Mouse (Mus musculus) small intestine, adult 2 months (tissue): ENCODE data around the gene Unc13b. TPM values are rescaled to one million over a fixed set of nuclear protein-coding genes. Genes with fewer than 3 reads are reported as not detected.

Experiments used
- H3K27ac ChIP-seq: fragments of 200-500 bp; 2 replicates; pipeline ENCODE4 v1.5.1; 2012; ENCODE audit warnings: low read depth, low read length, control low read depth, inconsistent platforms; ENCODE audit not compliant: insufficient read depth
- H3K27me3 ChIP-seq: fragments of 200-500 bp; 2 replicates; pipeline ENCODE4 v1.6.1; 2012; ENCODE audit warnings: mild to moderate bottlenecking, moderate library complexity, low read length, inconsistent platforms; ENCODE audit not compliant: control insufficient read depth, insufficient read depth
- H3K36me3 ChIP-seq: fragments of 200-500 bp; 2 replicates; pipeline ENCODE4 v1.6.1; 2012; ENCODE audit warnings: mild to moderate bottlenecking, low read length, control low read depth, inconsistent platforms; ENCODE audit not compliant: control insufficient read depth, insufficient read depth
- H3K4me1 ChIP-seq: fragments of 200-500 bp; 2 replicates; pipeline ENCODE4 v1.6.1; 2012; ENCODE audit warnings: low read length, inconsistent platforms, mixed read lengths; ENCODE audit not compliant: control insufficient read depth, insufficient read depth, insufficient read length
- H3K4me3 ChIP-seq: fragments of 200-500 bp; 2 replicates; pipeline ENCODE4 v1.5.1; 2012; ENCODE audit warnings: low read depth, mild to moderate bottlenecking, control low read depth, inconsistent platforms, low read length, moderate library complexity
- CTCF ChIP-seq: fragments of 200-500 bp; IDR thresholded peaks from 2 replicates; pipeline ENCODE4 v1.5.1; 2012; ENCODE audit warnings: low read depth, mild to moderate bottlenecking, control low read depth, inconsistent platforms, low read length, moderate library complexity, mixed read lengths; ENCODE audit not compliant: insufficient replicate concordance, insufficient read length; ENCODE audit errors: extremely low read depth
- POLR2A ChIP-seq: fragments of 200-500 bp; IDR thresholded peaks from 2 replicates; pipeline ENCODE4 v1.6.1; 2012; ENCODE audit warnings: low read depth, mild to moderate bottlenecking, control low read depth, inconsistent platforms, low read length, moderate library complexity
- WGBS: fragments of 180-500 bp; shearing (Covaris S2); methylation state at CpG from one replicate; pipeline ENCODE4 v1.1.7; 2018; 5-methylcytosine and 5-hydroxymethylcytosine counted together
- polyA plus RNA-seq: library from polyadenylated mRNA; depleted of rRNA; stranded (reverse); fragments of >200 nt; gene quantifications from 2 replicates; pipeline ENCODE4 v1.2.3, GENCODE M21; 2012; rRNA removed

The Unc13b gene
- 5.5 and 7.0 TPM in 2 replicates for polyA plus RNA-seq

GRCm38 (mm10) chr4:43058753-43059654 lies at the start of gene Unc13b:
Gene Unc13b, plus strand, starts transcription at chr4:43058953.
- Histone ChIP-seq H3K4me1 (no peaks in the 10 kb centered on the region), H3K4me3 (peak within 1 kb of the TSS; percentile 66), H3K36me3 (no peaks in the 10 kb centered on the region), H3K27me3 (no peaks in the 10 kb centered on the region; the same call in 1 of the 2 replicates), H3K27ac (peak within 1 kb of the TSS; percentile 14)
- WGBS: under 1% methylated on average over 89 of the region's 90 CpGs
- TF ChIP-seq CTCF (no peak), POLR2A (peak; percentile 81; the same call in 1 of the 2 replicates)

GRCm38 (mm10) chr4:43010161-43011038 lies 48.4 kb upstream of the Unc13b start, which contains the start of gene Fancg:
Gene Fancg, minus strand, starts transcription at chr4:43010506.
- TF ChIP-seq POLR2A (no peak; the same call in 1 of the 2 replicates), CTCF (no peak)
- peak within 1 kb of the TSS; percentile 79 for H3K4me3 ChIP-seq
- 1% methylated on average over 37 of the region's 37 CpGs for WGBS
- no peaks in the 10 kb centered on the region; the same call in 1 of the 2 replicates for H3K4me1 ChIP-seq
- H3K36me3 ChIP-seq: no peaks in the 10 kb centered on the region
- no peaks in the 10 kb centered on the region for H3K27me3 ChIP-seq
- H3K27ac ChIP-seq: no peak within 1 kb of the TSS

- Histone ChIP-seq H3K36me3 (peaks cover 1% of the 10 kb centered on the region; the same call in 1 of the 2 replicates), H3K27me3 (no peaks in the 10 kb centered on the region), H3K4me3 (no peak overlapping the region), H3K27ac (no peak overlapping the region), H3K4me1 (no peaks in the 10 kb centered on the region; the same call in 1 of the 2 replicates)
- 84% methylated on average over 1 of the region's 1 CpGs for WGBS
- no peak for TF ChIP-seq CTCF
Measured at GRCm38 (mm10) chr4:43012091-43012490, 46.7 kb upstream of the Unc13b start.

- TF ChIP-seq CTCF (no peak), POLR2A (no peak)
- no peaks in the 10 kb centered on the region for H3K4me1 ChIP-seq
- no peak overlapping the region for H3K27ac ChIP-seq
- H3K36me3 ChIP-seq: peaks cover 44% of the 10 kb centered on the region
- H3K27me3 ChIP-seq: no peaks in the 10 kb centered on the region
- WGBS: 89% methylated on average over 4 of the region's 4 CpGs
- H3K4me3 ChIP-seq: no peak overlapping the region
Measured at GRCm38 (mm10) chr4:43018156-43018555, 40.6 kb upstream of the Unc13b start.

- TF ChIP-seq POLR2A: no peak
- TF ChIP-seq CTCF: no peak
- H3K36me3 ChIP-seq: peaks cover 47% of the 10 kb centered on the region
- 90% methylated on average over 10 of the region's 10 CpGs for WGBS
- H3K27me3 ChIP-seq: no peaks in the 10 kb centered on the region
- H3K27ac ChIP-seq: no peak overlapping the region
- H3K4me3 ChIP-seq: no peak overlapping the region
- no peaks in the 10 kb centered on the region for H3K4me1 ChIP-seq
Measured at GRCm38 (mm10) chr4:43019176-43019575, 39.6 kb upstream of the Unc13b start.

- 88% methylated on average over 23 of the region's 23 CpGs for WGBS
- H3K36me3 ChIP-seq: peaks cover 47% of the 10 kb centered on the region
- TF ChIP-seq POLR2A (no peak), CTCF (no peak)
Measured at GRCm38 (mm10) chr4:43019641-43020465, 38.9 kb upstream of the Unc13b start.

More at GRCm38 (mm10) chr4:43019641-43020465, 38.9 kb upstream of the Unc13b start:
- Histone ChIP-seq H3K27me3 (no peaks in the 10 kb centered on the region), H3K4me3 (no peak overlapping the region), H3K27ac (no peak overlapping the region), H3K4me1 (peaks cover 5% of the 10 kb centered on the region; the same call in 1 of the 2 replicates)
